Mouse (Mus musculus): ENCODE measurements around the gene Samd9l. TPM values are rescaled to one million over a fixed set of nuclear protein-coding genes. Genes with fewer than 3 reads are reported as not detected.
"Not testable (repeated sequence)": the region's sequence is repeated elsewhere in the genome, so short reads cannot be mapped to it uniquely, and the experiment has no call there.

The Samd9l gene
- polyA plus RNA-seq, 1 experiment from 2014 or later = 0.11 TPM

DNA sequence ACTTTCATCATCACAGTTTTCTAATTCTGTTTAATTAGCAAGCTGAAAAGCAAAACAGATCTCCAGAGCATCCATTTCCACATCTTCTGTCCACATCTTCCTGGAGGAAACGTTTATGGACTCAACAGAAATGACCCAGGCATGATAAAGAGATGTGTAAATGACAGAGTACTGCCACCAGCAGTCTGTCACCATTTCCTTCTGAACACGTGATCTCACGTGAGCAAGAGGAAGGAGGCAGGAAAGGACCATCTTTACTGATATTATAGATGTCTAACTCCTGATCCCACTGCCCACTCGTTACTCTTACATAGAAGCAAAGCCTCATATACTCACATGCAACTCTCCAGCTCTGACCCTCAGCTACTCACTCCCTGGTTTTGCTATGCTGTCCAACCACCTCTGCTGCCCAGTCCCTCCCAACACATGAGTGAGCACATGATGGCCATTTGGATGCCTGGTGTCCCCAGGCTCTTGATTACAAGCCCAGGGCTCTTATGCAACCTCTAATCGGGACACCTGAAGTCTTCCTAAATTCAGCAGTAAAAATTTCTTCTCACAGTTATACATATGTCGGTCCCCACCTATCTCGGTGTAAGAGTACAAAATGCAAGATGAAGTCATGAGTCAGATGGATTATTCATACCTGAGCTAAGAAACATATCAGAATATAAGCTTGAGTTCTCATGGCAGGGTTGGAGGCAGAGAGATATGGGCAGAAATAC lies 2.0 kb downstream of the Samd9l start:
- not testable (repeated sequence) for H3K4me3 ChIP-seq (ENCODE audit: low read depth, low read length); H3K27ac ChIP-seq (ENCODE audit: low read depth, low read length); H3K9ac ChIP-seq (ENCODE audit: low read length); H3K4me2 ChIP-seq (ENCODE audit: low read depth); H3K36me3 ChIP-seq (ENCODE audit: control insufficient read depth, insufficient read depth, low read length); H3K27me3 ChIP-seq (ENCODE audit: control insufficient read depth, insufficient read depth, low read length); H3K9me3 ChIP-seq (ENCODE audit: control insufficient read depth, low read length); ATAC-seq (ENCODE audit: insufficient read depth, low FRiP score, low TSS enrichment); DNase-seq (ENCODE audit: low spot score); H3K4me1 ChIP-seq (ENCODE audit: control insufficient read depth, insufficient read depth, low read length)
- WGBS = 88% methylated on average over 6 of the region's 7 CpGs

DNA sequence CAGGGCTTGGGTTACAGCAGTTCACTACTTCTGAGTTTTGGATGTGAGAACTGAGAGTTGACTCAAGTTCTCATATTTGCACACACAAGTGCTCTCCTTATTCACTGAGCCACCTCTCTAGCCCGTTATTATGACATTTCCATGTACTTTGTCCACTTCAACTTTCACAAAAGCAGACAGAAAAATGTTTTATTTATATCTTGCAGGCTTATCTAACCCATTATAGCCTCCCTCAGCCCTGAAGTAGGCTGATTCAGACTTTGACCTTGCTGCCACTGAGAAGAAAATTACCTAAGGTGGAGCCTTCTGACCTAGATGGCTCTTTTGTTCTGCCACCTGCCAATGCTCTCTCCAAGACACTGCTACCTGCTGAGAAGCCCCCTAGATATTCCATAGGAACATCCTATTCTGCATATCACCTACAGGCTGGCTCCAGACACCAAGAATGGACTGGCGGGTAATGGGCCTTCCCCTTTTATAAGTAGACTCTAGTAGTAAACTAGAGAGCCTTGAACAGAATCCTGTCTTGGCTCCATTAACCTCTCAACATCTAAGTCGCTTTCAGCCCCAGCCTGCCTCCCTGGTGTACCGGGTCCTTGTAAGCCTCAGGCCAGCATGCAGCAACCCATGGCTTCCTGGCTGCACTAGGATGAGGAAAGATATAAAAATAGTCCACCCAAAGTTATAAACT lies 3.3 kb downstream of the Samd9l start:
- H3K4me2 ChIP-seq (ENCODE audit: low read depth); H3K9me3 ChIP-seq (ENCODE audit: control insufficient read depth, low read length); DNase-seq (ENCODE audit: low spot score); H3K4me1 ChIP-seq (ENCODE audit: control insufficient read depth, insufficient read depth, low read length); H3K9ac ChIP-seq (ENCODE audit: low read length); H3K4me3 ChIP-seq (ENCODE audit: low read depth, low read length); H3K27me3 ChIP-seq (ENCODE audit: control insufficient read depth, insufficient read depth, low read length); H3K36me3 ChIP-seq (ENCODE audit: control insufficient read depth, insufficient read depth, low read length); H3K27ac ChIP-seq (ENCODE audit: low read depth, low read length); ATAC-seq (ENCODE audit: insufficient read depth, low FRiP score, low TSS enrichment): not testable (repeated sequence)
- 74% methylated on average over 4 of the region's 4 CpGs for WGBS

DNA sequence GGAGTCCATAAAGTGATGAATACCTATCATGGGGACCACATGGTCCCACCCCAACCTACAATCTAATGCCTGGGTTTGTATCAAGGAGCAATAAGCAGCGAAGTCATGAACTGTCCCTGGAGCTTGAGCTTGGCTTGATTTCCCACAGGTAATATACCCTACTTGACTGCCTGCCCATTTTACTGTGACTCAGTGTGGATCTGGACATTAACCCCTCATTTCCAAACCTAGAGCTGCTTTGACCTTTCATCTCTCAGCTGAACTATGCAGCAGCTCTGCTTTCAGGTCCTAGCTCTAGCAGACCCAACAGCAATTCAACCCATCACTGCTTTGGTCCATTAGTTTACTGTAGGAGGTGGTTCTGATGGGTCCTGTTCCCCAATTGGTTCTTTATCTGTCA lies 9.4 kb downstream of the Samd9l start:
- H3K4me1 ChIP-seq (ENCODE audit: control insufficient read depth, insufficient read depth, low read length) = no peaks in the 10 kb centered on the region
- no peak overlapping the region for H3K4me3 ChIP-seq (ENCODE audit: low read depth, low read length)
- no peaks in the 10 kb centered on the region for H3K27me3 ChIP-seq (ENCODE audit: control insufficient read depth, insufficient read depth, low read length)
- no peaks in the 10 kb centered on the region for H3K36me3 ChIP-seq (ENCODE audit: control insufficient read depth, insufficient read depth, low read length)
- H3K27ac ChIP-seq (ENCODE audit: low read depth, low read length) = no peak overlapping the region
- H3K4me2 ChIP-seq (ENCODE audit: low read depth) = no peak overlapping the region
- no peak overlapping the region for H3K9ac ChIP-seq (ENCODE audit: low read length)
- ATAC-seq (ENCODE audit: insufficient read depth, low FRiP score, low TSS enrichment) (no peak), DNase-seq (ENCODE audit: low spot score) (no peak)
- H3K9me3 ChIP-seq (ENCODE audit: control insufficient read depth, low read length) = no peaks in the 10 kb centered on the region
- WGBS = 85% methylated on average over 1 of the region's 1 CpGs

DNA sequence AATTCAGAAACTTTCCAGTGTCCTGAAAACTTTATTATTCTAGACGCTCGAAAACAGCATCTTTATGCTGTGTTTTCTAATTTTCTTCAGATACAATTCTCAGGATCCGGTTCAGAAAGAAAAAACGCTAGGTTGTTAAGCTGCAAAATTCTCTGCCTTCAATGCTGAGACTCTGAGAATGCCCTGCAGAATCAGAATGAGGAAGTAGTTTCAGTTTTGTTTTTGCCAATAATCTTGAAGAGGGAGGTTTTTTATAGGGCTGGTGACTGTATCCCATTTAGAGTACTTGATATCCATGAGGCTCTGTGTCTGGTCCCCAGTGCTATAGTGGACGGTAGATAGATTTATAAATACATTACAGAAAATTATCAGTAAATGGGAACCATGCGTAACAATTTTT lies 12.8 kb downstream of the Samd9l start:
- Histone ChIP-seq H3K4me2 (ENCODE audit: low read depth) (no peak overlapping the region), H3K4me1 (ENCODE audit: control insufficient read depth, insufficient read depth, low read length) (no peaks in the 10 kb centered on the region), H3K27ac (ENCODE audit: low read depth, low read length) (no peak overlapping the region), H3K4me3 (ENCODE audit: low read depth, low read length) (no peak overlapping the region), H3K27me3 (ENCODE audit: control insufficient read depth, insufficient read depth, low read length) (no peaks in the 10 kb centered on the region), H3K36me3 (ENCODE audit: control insufficient read depth, insufficient read depth, low read length) (no peaks in the 10 kb centered on the region), H3K9ac (ENCODE audit: low read length) (no peak overlapping the region), H3K9me3 (ENCODE audit: control insufficient read depth, low read length) (no peaks in the 10 kb centered on the region)
- ATAC-seq (ENCODE audit: insufficient read depth, low FRiP score, low TSS enrichment) = no peak
- 90% methylated on average over 6 of the region's 6 CpGs for WGBS
- DNase-seq (ENCODE audit: low spot score) = no peak

DNA sequence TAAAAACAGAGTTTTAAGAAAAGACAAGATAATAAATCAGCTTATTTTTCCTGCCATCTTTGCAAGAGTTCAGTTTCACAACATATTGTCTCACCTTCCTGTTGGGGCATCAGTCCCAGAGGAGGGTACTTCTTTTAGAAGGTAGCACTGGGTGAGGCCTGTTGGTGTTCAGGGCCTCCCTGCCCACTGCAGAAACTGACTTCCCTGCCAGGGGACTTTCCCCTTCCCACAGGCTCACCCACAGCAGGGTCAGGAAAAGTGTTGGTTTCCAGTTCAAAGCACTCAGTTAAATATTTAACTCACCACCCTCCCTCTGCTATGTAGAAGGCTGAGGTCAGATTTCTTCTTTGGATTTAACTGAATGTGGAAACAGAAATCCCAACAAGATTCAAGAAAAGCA lies 14.6 kb downstream of the Samd9l start:
- not testable (repeated sequence) for H3K27ac ChIP-seq (ENCODE audit: low read depth, low read length); ATAC-seq (ENCODE audit: insufficient read depth, low FRiP score, low TSS enrichment); H3K9me3 ChIP-seq (ENCODE audit: control insufficient read depth, low read length); DNase-seq (ENCODE audit: low spot score); H3K4me2 ChIP-seq (ENCODE audit: low read depth); H3K4me3 ChIP-seq (ENCODE audit: low read depth, low read length); H3K27me3 ChIP-seq (ENCODE audit: control insufficient read depth, insufficient read depth, low read length); H3K9ac ChIP-seq (ENCODE audit: low read length); H3K4me1 ChIP-seq (ENCODE audit: control insufficient read depth, insufficient read depth, low read length); H3K36me3 ChIP-seq (ENCODE audit: control insufficient read depth, insufficient read depth, low read length)

DNA sequence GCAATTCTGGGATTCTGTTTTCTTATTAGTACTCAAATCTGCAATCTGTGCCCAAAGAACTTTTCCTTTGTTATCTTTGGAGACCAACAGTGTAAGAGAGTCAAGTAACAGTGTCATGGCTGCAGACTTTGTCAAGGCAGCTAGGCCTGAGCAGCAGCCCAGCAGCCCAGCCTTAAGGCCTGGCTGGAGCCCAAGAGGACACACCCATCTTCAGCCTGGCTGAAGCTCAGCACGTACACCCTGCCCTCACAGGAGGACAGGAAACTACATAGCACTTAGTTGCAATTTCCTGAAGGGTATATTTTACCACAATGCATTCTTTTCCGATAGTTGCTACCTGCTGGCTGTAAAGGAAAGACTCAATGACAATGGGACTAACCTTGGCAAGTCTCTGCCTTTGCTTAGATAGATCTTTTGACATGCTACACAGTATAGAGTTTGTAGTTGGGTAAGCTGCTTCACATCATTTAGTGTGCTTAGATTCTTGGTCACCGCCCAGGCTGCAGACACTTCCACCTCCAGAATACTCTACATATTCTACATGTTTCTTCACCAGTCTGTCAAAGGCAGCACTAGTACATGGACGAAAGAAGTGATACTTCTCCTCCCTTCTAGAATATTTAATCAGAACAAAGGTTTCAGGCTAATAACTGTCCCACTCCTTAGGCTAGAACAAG lies 15.1 kb downstream of the Samd9l start:
- H3K27ac ChIP-seq (ENCODE audit: low read depth, low read length); H3K4me3 ChIP-seq (ENCODE audit: low read depth, low read length); H3K9ac ChIP-seq (ENCODE audit: low read length); H3K36me3 ChIP-seq (ENCODE audit: control insufficient read depth, insufficient read depth, low read length); H3K27me3 ChIP-seq (ENCODE audit: control insufficient read depth, insufficient read depth, low read length); H3K4me1 ChIP-seq (ENCODE audit: control insufficient read depth, insufficient read depth, low read length); H3K4me2 ChIP-seq (ENCODE audit: low read depth); DNase-seq (ENCODE audit: low spot score); ATAC-seq (ENCODE audit: insufficient read depth, low FRiP score, low TSS enrichment); H3K9me3 ChIP-seq (ENCODE audit: control insufficient read depth, low read length): not testable (repeated sequence)
- WGBS = no CpG with 5 or more reads among the region's 4 CpGs

DNA sequence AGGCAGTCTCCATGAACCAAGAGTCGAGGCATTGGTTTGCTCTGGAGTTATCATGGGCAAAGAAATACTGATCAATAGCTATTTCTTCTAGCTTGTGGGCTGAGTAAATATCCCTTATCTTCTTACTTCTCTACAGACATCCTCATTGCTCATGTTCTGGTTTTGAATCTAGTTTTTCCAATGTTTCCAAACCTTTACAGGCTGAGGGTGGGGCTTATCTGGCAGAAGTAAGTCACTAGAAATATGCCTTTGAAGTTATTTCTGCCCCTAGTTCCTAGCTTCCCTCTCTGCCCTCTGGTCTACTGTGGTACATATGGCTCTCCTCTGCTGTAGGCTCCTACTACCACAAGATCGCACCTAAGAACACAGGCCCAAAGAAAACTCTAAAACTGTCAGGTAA lies 20.2 kb downstream of the Samd9l start:
- Histone ChIP-seq H3K9ac (ENCODE audit: low read length) (no peak overlapping the region), H3K4me2 (ENCODE audit: low read depth) (no peak overlapping the region), H3K36me3 (ENCODE audit: control insufficient read depth, insufficient read depth, low read length) (no peaks in the 10 kb centered on the region), H3K4me1 (ENCODE audit: control insufficient read depth, insufficient read depth, low read length) (no peaks in the 10 kb centered on the region), H3K4me3 (ENCODE audit: low read depth, low read length) (no peak overlapping the region), H3K27ac (ENCODE audit: low read depth, low read length) (no peak overlapping the region), H3K9me3 (ENCODE audit: control insufficient read depth, low read length) (no peaks in the 10 kb centered on the region), H3K27me3 (ENCODE audit: control insufficient read depth, insufficient read depth, low read length) (no peaks in the 10 kb centered on the region)
- no peak for DNase-seq (ENCODE audit: low spot score)
- no peak for ATAC-seq (ENCODE audit: insufficient read depth, low FRiP score, low TSS enrichment)
- WGBS = 86% methylated on average over 2 of the region's 2 CpGs

DNA sequence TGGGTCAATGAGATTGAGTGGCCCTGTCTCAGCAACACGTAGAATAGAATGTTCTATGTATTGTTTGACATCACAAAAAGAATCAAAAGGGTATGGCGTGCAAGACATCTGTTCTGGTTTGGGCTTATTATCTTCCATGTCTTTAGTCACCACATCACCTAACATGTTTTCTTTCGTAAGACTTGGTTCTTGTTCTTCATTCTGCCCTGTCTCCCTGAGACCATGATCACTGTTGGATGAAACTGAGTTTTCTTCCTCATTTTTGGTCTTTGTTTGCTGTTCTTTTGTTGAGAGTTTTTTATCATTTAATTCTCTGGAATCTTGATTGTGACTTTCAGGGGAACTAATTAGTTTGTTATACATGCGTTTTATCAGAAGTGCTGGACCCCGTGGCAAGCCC lies 22.7 kb downstream of the Samd9l start:
- DNase-seq (ENCODE audit: low spot score) (no peak), ATAC-seq (ENCODE audit: insufficient read depth, low FRiP score, low TSS enrichment) (no peak)
- Histone ChIP-seq H3K4me1 (ENCODE audit: control insufficient read depth, insufficient read depth, low read length) (no peaks in the 10 kb centered on the region), H3K27ac (ENCODE audit: low read depth, low read length) (no peak overlapping the region), H3K9ac (ENCODE audit: low read length) (no peak overlapping the region), H3K9me3 (ENCODE audit: control insufficient read depth, low read length) (no peaks in the 10 kb centered on the region), H3K36me3 (ENCODE audit: control insufficient read depth, insufficient read depth, low read length) (no peaks in the 10 kb centered on the region), H3K4me2 (ENCODE audit: low read depth) (no peak overlapping the region), H3K4me3 (ENCODE audit: low read depth, low read length) (no peak overlapping the region), H3K27me3 (ENCODE audit: control insufficient read depth, insufficient read depth, low read length) (no peaks in the 10 kb centered on the region)
- WGBS = 86% methylated on average over 5 of the region's 5 CpGs

DNA sequence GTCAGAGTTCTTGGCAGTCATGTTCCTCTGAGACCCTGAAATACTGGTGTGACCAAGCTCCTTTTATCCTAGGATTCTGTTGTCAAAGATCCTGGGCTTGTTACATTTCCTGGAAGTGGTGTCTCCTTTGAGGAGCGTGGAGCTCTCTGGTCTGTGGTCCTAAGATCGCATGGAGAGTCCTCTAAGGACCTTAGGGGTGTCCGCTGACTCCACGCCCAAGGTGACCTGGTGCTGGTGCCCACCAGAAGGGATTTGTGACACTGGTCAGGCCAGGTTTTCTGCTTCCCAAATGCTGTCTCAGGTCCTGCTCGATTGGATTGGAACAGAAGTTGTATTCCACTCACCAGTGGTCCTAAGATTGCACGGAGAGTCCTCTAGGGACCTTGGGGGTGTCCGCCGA lies 29.8 kb downstream of the Samd9l start:
- Histone ChIP-seq H3K4me2 (ENCODE audit: low read depth) (no peak overlapping the region), H3K27ac (ENCODE audit: low read depth, low read length) (no peak overlapping the region), H3K4me3 (ENCODE audit: low read depth, low read length) (no peak overlapping the region), H3K36me3 (ENCODE audit: control insufficient read depth, insufficient read depth, low read length) (no peaks in the 10 kb centered on the region), H3K4me1 (ENCODE audit: control insufficient read depth, insufficient read depth, low read length) (no peaks in the 10 kb centered on the region), H3K27me3 (ENCODE audit: control insufficient read depth, insufficient read depth, low read length) (no peaks in the 10 kb centered on the region), H3K9ac (ENCODE audit: low read length) (no peak overlapping the region), H3K9me3 (ENCODE audit: control insufficient read depth, low read length) (no peaks in the 10 kb centered on the region)
- no peak for ATAC-seq (ENCODE audit: insufficient read depth, low FRiP score, low TSS enrichment)
- 85% methylated on average over 8 of the region's 8 CpGs for WGBS
- DNase-seq (ENCODE audit: low spot score) = no peak
